In genomic region chr10:120763656-120764466, GRCm38 (mm10) we compare ENCODE assay signal across 8 mouse cellular contexts.
A peak's percentile ranks its signal among the peaks of the same experiment; 100 is the strongest.
DNase-seq lines count a peak whose midpoint lies in the region; ATAC-seq and TF ChIP-seq lines count a peak whose summit lies in the region.

No protein-coding gene starts in this region.

- H3K4me2 ChIP-seq in heart, embryonic 15.5 days = peak overlapping the region; percentile 13; the same call in 1 of the 2 replicates
- H3K4me2 ChIP-seq in kidney, postnatal 0 days (ENCODE audit: low read length) = no peak overlapping the region

- no peak overlapping the region for H3K4me3 ChIP-seq in heart, embryonic 15.5 days
- no peak overlapping the region for H3K4me3 ChIP-seq in kidney, postnatal 0 days (replicated peaks; ENCODE audit: low read depth, low read length)

- 33% methylated on average over 13 of the region's 13 CpGs for WGBS in heart, embryonic 15.5 days
- WGBS in kidney, postnatal 0 days = 10% methylated on average over 13 of the region's 13 CpGs

- H3K27ac ChIP-seq in heart, embryonic 15.5 days = peak overlapping the region; percentile 67
- H3K27ac ChIP-seq in kidney, postnatal 0 days = peak overlapping the region; percentile 60; the same call in 1 of the 2 replicates

- peaks cover 15% of the 10 kb centered on the region for H3K4me1 ChIP-seq in heart, embryonic 15.5 days (replicated peaks)
- H3K4me1 ChIP-seq in kidney, postnatal 0 days (replicated peaks; ENCODE audit: insufficient read depth, low read length) = peaks cover 6% of the 10 kb centered on the region; the same call in 1 of the 2 replicates

- intact Hi-C loops in gastrocnemius, postnatal 36 days (cut with DNase I) = no loop called here

- no peak for TF ChIP-seq CTCF in kidney, postnatal 0 days (IDR thresholded peaks at IDR 0.05; ENCODE audit: low read depth)

- peak; percentile 25 for DNase-seq in gastrocnemius, postnatal 10 days
- DNase-seq in gastrocnemius, postnatal 36 days = no peak
- DNase-seq in kidney, postnatal 0 days (ENCODE audit: low spot score) = peak; percentile 97
- peak; percentile 34 for DNase-seq in lung, postnatal 25 days (ENCODE audit: low spot score)
- no peak for DNase-seq in B cell, adult 2 months
- DNase-seq in spleen, postnatal 10 days (ENCODE audit: low spot score in 2 of 2) = no peak
- no peak for DNase-seq in urinary bladder, postnatal 25 days (ENCODE audit: low spot score)

- H3K27me3 ChIP-seq in heart, embryonic 15.5 days = no peaks in the 10 kb centered on the region
- H3K27me3 ChIP-seq in kidney, postnatal 0 days (ENCODE audit: insufficient read depth, low read length) = no peaks in the 10 kb centered on the region

- ATAC-seq in heart, embryonic 15.5 days (replicated peaks; ENCODE audit: insufficient number of reproducible peaks, insufficient read depth, low FRiP score, low read depth) = peak; percentile 83
- ATAC-seq in kidney, postnatal 0 days (replicated peaks; ENCODE audit: low FRiP score, low read depth) = peak; percentile 93

- no peaks in the 10 kb centered on the region for H3K36me3 ChIP-seq in heart, embryonic 15.5 days
- H3K36me3 ChIP-seq in kidney, postnatal 0 days (ENCODE audit: insufficient read depth, low read length) = no peaks in the 10 kb centered on the region

- H3K9ac ChIP-seq in heart, embryonic 15.5 days = no peak overlapping the region
- H3K9ac ChIP-seq in kidney, postnatal 0 days (ENCODE audit: low read depth, low read length) = no peak overlapping the region

- H3K9me3 ChIP-seq in heart, embryonic 15.5 days (replicated peaks) = no peaks in the 10 kb centered on the region
- H3K9me3 ChIP-seq in kidney, postnatal 0 days (replicated peaks; ENCODE audit: low read length) = no peaks in the 10 kb centered on the region

Comparison
In these comparisons a context has a peak if more than half of its experiments do, and no peak if none do; other contexts are left out.
1. DNase-seq: peak in gastrocnemius, postnatal 10 days (single experiment), kidney, postnatal 0 days (single experiment) and lung, postnatal 25 days (single experiment); none in gastrocnemius, postnatal 36 days (0 of 2), B cell, adult 2 months (0 of 2), spleen, postnatal 10 days (0 of 2) and urinary bladder, postnatal 25 days (single experiment).